Mouse (Mus musculus): ENCODE data around the gene Rbbp6.

- TF ChIP-seq USF1 (IDR thresholded peaks at IDR 0.05; ENCODE audit: low read depth), result no peak
- no peak for TF ChIP-seq POLR2A (IDR thresholded peaks at IDR 0.05; ENCODE audit: insufficient read length, low read depth)
- no peak for TF ChIP-seq TCF12 (IDR thresholded peaks at IDR 0.05; ENCODE audit: insufficient read depth, poor library complexity, severe bottlenecking)
- no peak for TF ChIP-seq SRF (IDR thresholded peaks at IDR 0.05; ENCODE audit: control insufficient read depth, insufficient read length, low read depth)
- no peak for TF ChIP-seq TCF3 (IDR thresholded peaks at IDR 0.05; ENCODE audit: insufficient read length, low read depth)
- TF ChIP-seq MYOD1 (IDR thresholded peaks at IDR 0.05; ENCODE audit: control insufficient read depth in 1 of 3, insufficient read length in 2 of 3, low read depth in 2 of 3), result no peak
- TF ChIP-seq MYOG (IDR thresholded peaks at IDR 0.05; ENCODE audit: control insufficient read depth in 1 of 3, insufficient read depth in 1 of 3, insufficient read length in 2 of 3, low read depth in 2 of 3), result no peak
- no peak for TF ChIP-seq MAX (IDR thresholded peaks at IDR 0.05; ENCODE audit: low read depth)
- no peak for TF ChIP-seq CEBPB (IDR thresholded peaks at IDR 0.05; ENCODE audit: insufficient read depth, poor library complexity, severe bottlenecking)
- no peak for TF ChIP-seq POLR2AphosphoS2 (IDR thresholded peaks at IDR 0.05; ENCODE audit: insufficient read length, low read depth)
These were observed 48.0 kb downstream of the Rbbp6 start for GRCm38 (mm10) chr7:123013466-123013865.
